ENCODE assay signal across 8 mouse cellular contexts in genomic region chr19:37173331-37174115, GRCm38 (mm10). TPM values are rescaled to one million over a fixed set of nuclear protein-coding genes. Genes with fewer than 3 reads are reported as not detected.
DNase-seq lines count a peak whose midpoint lies in the region; ATAC-seq and TF ChIP-seq lines count a peak whose summit lies in the region.

No protein-coding gene starts in this region.

- peaks cover 6% of the 10 kb centered on the region for H3K36me3 ChIP-seq in heart, embryonic 13.5 days
- H3K36me3 ChIP-seq in hindbrain, embryonic 15.5 days = 0 out of 2 replicates have a peak, but pooled peaks cover 2% of the 10 kb centered on the region
- no peaks in the 10 kb centered on the region for H3K36me3 ChIP-seq in liver, postnatal 0 days (replicated peaks; ENCODE audit: insufficient read depth, low read length)

- H3K27ac ChIP-seq in heart, embryonic 13.5 days (replicated peaks) = peak overlapping the region; percentile 96
- peak overlapping the region; percentile 91 for H3K27ac ChIP-seq in hindbrain, embryonic 15.5 days (replicated peaks)
- peak overlapping the region; percentile 90 for H3K27ac ChIP-seq in liver, postnatal 0 days (ENCODE audit: low read depth)

- H3K4me3 ChIP-seq in heart, embryonic 13.5 days = peak overlapping the region; percentile 83
- H3K4me3 ChIP-seq in hindbrain, embryonic 15.5 days = peak overlapping the region; percentile 69
- H3K4me3 ChIP-seq in liver, postnatal 0 days (ENCODE audit: low read depth, low read length) = peak overlapping the region; percentile 79

- no peak for DNase-seq in heart, postnatal 4 days
- DNase-seq in cerebellum, adult 9-11 months = peak; percentile 39
- no peak for DNase-seq in liver, postnatal 0 days
- no peak for DNase-seq in c-Kit-positive CD71-positive TER-119-positive erythroid progenitor cells, embryonic 14.5 days (ENCODE audit: low spot score)
- no peak for DNase-seq in frontal cortex, postnatal 25 days (ENCODE audit: low spot score in 2 of 2)

- peak overlapping the region; percentile 97 for H3K4me2 ChIP-seq in heart, embryonic 13.5 days
- peak overlapping the region; percentile 90 for H3K4me2 ChIP-seq in hindbrain, embryonic 15.5 days
- H3K4me2 ChIP-seq in liver, postnatal 0 days (ENCODE audit: low read depth, low read length) = peak overlapping the region; percentile 99

- H3K4me1 ChIP-seq in heart, embryonic 13.5 days = peaks cover 23% of the 10 kb centered on the region
- peaks cover 50% of the 10 kb centered on the region for H3K4me1 ChIP-seq in hindbrain, embryonic 15.5 days (replicated peaks)
- H3K4me1 ChIP-seq in liver, postnatal 0 days (ENCODE audit: insufficient read depth) = peaks cover 28% of the 10 kb centered on the region

- H3K27me3 ChIP-seq in heart, embryonic 13.5 days (replicated peaks) = peaks cover 14% of the 10 kb centered on the region
- no peaks in the 10 kb centered on the region for H3K27me3 ChIP-seq in hindbrain, embryonic 15.5 days
- H3K27me3 ChIP-seq in liver, postnatal 0 days (ENCODE audit: insufficient read depth, low read length) = peaks cover 32% of the 10 kb centered on the region

- no peak for TF ChIP-seq CTCF in liver, postnatal 0 days (IDR thresholded peaks at IDR 0.05; ENCODE audit: low read depth)

- peak overlapping the region; percentile 96 for H3K9ac ChIP-seq in heart, embryonic 13.5 days
- peak overlapping the region; percentile 79 for H3K9ac ChIP-seq in hindbrain, embryonic 15.5 days
- peak overlapping the region; percentile 79 for H3K9ac ChIP-seq in liver, postnatal 0 days (replicated peaks)

- WGBS in heart, embryonic 13.5 days = 26% methylated on average over 20 of the region's 20 CpGs
- 24% methylated on average over 20 of the region's 20 CpGs for WGBS in hindbrain, embryonic 15.5 days
- WGBS in liver, postnatal 0 days (ENCODE audit: insufficient replicate concordance) = 30% methylated on average over 20 of the region's 20 CpGs

- no peak for ATAC-seq in heart, embryonic 13.5 days (ENCODE audit: extremely low read depth, insufficient number of reproducible peaks, low FRiP score, low TSS enrichment)
- ATAC-seq in hindbrain, embryonic 15.5 days (ENCODE audit: low FRiP score, low read depth) = no peak
- ATAC-seq in liver, postnatal 0 days = peak; percentile 22; the same call in 1 of the 2 replicates
- ATAC-seq in CD4-positive, CD25-positive, alpha-beta regulatory T cell, adult 4 months = no peak

- H3K9me3 ChIP-seq in heart, embryonic 13.5 days = no peaks in the 10 kb centered on the region
- H3K9me3 ChIP-seq in hindbrain, embryonic 15.5 days = no peaks in the 10 kb centered on the region
- H3K9me3 ChIP-seq in liver, postnatal 0 days (ENCODE audit: low read length) = no peaks in the 10 kb centered on the region

- TF ChIP-seq EP300 in liver, postnatal 0 days (IDR thresholded peaks at IDR 0.05; ENCODE audit: low read depth) = no peak

RNA-seq across cellular contexts. Expression of gene March5, which starts 33.8 kb away (rescaled TPM):
- polyA plus RNA-seq in heart, embryonic 13.5 days (2015; fragmentation: Nextera tagmentation; extraction: Ambion mirVana) = 76.9 and 83.7 TPM in 2 replicates
- 10 to 100 TPM; 78.4 to 79.7 TPM for total RNA-seq in heart, postnatal 4 days (2021)
- polyA plus RNA-seq in hindbrain, embryonic 15.5 days (2015; fragmentation: Nextera tagmentation; extraction: Ambion mirVana) = 101 and 104 TPM in 2 replicates
- 119 and 126 TPM in 2 replicates for polyA plus RNA-seq in liver, postnatal 0 days (2015; fragmentation: Nextera tagmentation; extraction: Ambion mirVana)
- 10 to 100 TPM in 1 of 2 experiments, 1 to 10 TPM in 1; 6.6 to 14.5 TPM for polyA plus RNA-seq in CD4-positive, CD25-positive, alpha-beta regulatory T cell, adult 4 months (2017; shearing (Covaris generic))

RNA-seq across cellular contexts. Expression of gene Cpeb3, which starts 34.9 kb away (rescaled TPM):
- 6.5 and 7.9 TPM in 2 replicates for polyA plus RNA-seq in heart, embryonic 13.5 days (2015; fragmentation: Nextera tagmentation; extraction: Ambion mirVana)
- 10 to 100 TPM; 38.5 to 45.0 TPM for total RNA-seq in heart, postnatal 4 days (2021)
- polyA plus RNA-seq in hindbrain, embryonic 15.5 days (2015; fragmentation: Nextera tagmentation; extraction: Ambion mirVana) = 12.3 and 12.8 TPM in 2 replicates
- 2.1 and 2.8 TPM in 2 replicates for polyA plus RNA-seq in liver, postnatal 0 days (2015; fragmentation: Nextera tagmentation; extraction: Ambion mirVana)
- polyA plus RNA-seq in CD4-positive, CD25-positive, alpha-beta regulatory T cell, adult 4 months (2017; shearing (Covaris generic)) = not detected
